Mouse (Mus musculus): ENCODE data around the gene Fars2.
A peak's percentile ranks its signal among the peaks of the same experiment; 100 is the strongest.

The Fars2 gene

DNA sequence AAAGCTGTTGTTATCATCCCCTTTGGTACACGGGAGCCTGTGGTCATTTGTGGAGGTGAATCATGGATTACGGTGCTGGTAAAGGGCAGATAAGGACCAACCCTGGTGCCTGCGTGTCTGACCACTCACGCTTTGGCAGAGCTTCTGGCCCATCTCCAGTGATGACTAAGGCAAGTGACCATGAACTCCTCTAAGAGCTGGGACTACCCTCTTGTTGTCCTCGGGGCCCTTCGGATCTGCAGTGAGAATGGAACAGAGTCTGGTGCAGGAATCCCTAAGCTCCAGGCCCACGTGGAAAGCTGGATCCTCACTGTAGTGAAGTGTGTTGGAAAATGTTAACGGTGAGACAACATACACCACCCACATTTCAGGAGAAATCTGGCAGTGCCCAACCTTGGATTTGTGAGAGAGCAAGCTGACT, 579.1 kb downstream of the Fars2 start:
- DNase-seq (ENCODE audit: low read depth) = no peak

DNA sequence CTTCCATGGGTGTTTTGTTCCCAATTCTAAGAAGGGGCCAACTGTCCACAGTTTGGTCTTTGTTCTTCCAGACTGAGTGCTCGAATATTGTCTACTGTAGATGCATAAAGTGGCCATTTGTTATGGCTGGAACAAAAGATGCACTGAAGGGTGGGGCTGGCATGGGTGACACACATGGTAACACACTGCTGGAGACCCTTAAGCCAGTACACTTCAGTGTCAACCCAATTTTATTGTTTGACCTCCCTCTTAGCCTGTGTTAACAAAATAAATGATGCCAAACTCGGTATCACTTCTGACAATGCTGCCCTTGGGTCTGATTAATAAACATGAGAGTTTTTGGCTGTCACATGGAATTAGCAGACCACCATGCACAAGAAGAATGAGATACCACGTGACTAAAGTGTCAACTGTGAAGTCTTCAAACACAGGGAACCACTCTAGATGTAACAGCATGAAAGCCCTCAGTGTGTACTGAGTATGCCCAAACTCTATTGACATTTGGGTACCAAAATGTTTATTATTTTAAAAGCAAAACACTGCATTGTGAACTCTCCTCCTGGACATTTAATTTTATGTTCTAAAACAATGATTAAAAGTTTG, 590.0 kb downstream of the Fars2 start:
- no peak for DNase-seq (ENCODE audit: low read depth)

GRCm38 (mm10) chr13:36714101-36714500, 596.9 kb downstream of the Fars2 start:
- DNase-seq (ENCODE audit: low read depth) = no peak

DNA sequence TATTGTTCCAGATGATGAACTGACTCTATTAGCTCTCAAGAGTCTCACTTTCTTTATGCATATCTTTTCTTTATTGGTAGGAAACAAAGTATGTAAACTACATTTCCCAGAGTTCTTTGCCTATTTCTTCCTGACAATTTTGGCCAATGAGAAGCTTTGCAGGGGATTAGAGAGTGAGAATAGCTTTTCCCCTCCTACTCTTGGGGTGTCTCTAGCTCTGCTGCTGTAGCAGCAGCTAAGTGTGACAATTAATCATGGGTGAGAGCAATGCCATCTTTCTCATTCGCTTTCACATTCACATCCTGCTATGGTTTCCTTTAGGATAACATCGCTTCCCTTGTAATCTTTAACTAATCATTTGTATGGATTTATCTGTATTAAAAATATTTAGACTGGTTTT, 599.5 kb downstream of the Fars2 start:
- no peak for DNase-seq (ENCODE audit: low read depth)

DNA sequence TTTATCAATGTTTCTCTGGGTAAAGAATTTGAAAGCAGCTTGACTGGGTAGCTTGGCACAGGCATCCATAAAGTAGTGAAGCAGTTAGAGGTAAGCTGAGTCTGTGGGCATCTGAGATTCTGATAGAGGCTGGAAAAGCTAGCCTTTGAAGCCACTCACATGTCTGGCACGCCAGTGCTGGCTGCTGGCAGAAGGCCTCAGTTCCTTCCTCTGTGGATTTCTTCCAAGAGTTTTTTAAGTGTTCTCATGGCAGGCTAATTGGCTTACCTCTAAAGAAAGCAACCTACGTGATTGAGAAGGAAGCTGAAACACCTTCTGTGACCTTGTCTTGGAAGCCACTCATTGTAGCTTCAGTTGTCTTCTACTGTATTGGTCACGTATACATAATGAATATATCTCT, 600.2 kb downstream of the Fars2 start:
- no peak for DNase-seq (ENCODE audit: low read depth)

GRCm38 (mm10) chr13:36720297-36721017, 603.2 kb downstream of the Fars2 start:
- DNase-seq (ENCODE audit: low read depth) = no peak

GRCm38 (mm10) chr13:36722309-36722708, 605.1 kb downstream of the Fars2 start:
- DNase-seq (ENCODE audit: low read depth) = no peak

- no peak for DNase-seq (ENCODE audit: low read depth)
These were observed 606.6 kb downstream of the Fars2 start for GRCm38 (mm10) chr13:36723726-36724300.

- DNase-seq (ENCODE audit: low read depth) = peak; percentile 14
These were observed 607.6 kb downstream of the Fars2 start for GRCm38 (mm10) chr13:36724533-36725470.

GRCm38 (mm10) chr13:36725881-36726280, 608.7 kb downstream of the Fars2 start:
- DNase-seq (ENCODE audit: low read depth) = no peak

DNA sequence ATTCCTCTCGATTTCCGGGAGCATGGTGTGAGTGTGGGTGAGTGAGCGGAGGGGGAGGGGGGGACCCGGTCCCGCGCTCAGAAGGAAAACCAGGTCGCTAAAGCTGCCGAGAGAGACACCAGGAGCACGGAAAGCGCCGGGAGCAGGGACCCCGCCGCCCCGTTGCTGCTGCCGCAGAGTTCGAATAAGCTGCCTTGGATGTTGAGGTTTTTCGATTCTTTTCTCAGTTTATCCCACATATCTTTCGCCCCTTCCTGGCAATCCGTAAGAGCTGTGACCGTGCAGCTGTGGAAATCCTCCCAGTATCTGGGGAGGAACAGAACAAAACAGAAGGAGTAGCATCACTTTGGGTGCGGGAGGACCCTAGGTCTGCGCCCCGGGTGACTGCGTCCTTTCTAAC, 609.3 kb downstream of the Fars2 start:
- peak; percentile 26 for DNase-seq (ENCODE audit: low read depth)

DNA sequence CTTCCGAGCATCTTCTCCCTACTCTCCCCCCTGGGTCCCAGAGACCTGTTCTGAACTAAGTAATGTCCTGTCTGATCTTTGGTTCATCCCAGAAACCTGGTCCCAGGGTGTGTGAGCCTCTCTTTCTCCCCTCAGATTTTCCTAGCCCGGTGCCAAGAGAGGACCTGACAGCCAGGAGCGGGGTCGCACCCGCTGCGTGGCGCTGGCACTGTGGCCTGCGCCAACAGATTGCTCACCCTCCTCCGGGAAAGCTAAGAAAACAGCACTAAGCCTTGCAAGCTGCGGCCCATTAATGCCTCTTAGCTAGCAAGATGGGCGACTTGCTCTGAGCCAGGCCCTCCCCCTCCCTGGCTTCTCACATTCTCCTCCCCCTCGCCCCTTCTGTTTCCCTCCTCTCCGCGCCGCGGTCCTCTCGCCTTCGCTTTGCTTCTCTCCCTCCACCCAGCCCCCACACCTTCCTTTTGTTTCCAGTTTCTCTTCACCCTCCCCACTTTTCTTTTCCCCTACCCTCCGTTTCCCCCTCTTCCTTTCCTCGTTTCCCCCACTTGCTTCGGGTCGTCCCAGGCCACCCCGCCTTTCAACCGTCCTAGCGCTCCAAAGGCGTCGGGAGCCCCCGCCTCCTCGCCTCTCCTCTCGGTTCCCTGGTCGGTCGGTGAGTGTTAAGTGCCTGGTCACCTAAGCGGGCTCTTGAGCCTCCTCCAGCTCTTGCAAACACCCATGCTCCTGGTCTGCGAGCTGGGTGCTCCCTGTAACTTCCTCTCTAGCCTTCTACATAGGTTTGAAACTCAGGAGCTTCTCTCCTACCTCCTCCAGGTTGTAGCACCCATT, 610.0 kb downstream of the Fars2 start:
- DNase-seq (ENCODE audit: low read depth) = peak; percentile 35

- DNase-seq (ENCODE audit: low read depth) = peak; percentile 20
These were observed 610.7 kb downstream of the Fars2 start for GRCm38 (mm10) chr13:36727779-36728470.

DNA sequence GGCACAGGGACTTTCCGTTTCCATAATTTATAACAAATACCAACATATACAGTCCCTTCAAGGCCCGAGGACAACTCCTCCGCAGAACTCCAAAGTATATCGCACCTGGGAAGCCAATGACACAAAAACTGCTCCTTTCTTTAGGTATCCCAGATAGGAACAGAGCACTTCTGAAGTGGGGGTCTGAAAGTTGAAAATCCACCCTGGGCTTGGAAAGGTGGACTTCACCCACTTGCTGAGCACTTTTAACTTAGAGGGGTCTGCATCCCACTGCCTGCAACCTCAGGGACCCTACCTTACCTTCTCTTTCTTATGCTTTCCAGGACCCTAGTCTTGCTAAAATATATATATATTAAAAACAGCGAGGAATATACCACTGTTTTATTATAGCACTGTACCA, 611.3 kb downstream of the Fars2 start:
- DNase-seq (ENCODE audit: low read depth) = no peak

DNA sequence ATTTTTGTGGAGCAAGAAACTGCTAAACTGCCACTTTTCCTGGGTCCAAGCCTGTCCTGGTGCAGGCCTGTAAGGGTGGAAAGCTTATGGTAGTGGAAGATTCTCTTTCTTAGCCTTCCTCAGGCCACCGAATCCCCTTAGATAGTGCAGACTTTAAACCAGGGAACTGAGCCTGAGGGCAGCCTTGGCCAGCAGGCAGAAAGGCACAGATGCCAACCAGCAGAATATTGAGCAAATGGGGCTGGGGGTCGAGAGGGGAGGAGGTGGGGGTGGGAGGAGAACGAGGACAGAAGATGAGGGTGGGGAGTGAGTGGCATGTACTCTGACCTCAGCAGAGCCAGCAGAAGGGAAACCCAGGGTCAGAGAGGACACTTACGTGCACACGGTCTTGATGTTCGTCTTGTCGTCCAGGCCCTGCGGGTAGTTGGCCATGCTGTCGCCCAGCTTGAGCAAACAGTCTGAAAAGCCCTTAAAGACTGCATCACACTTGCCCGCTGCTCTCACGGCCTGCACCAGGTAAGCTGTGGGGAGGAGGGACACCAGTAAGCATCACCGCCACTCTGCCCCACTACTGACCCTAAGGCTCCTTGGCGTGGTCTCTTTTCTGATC, 612.6 kb downstream of the Fars2 start:
- DNase-seq (ENCODE audit: low read depth) = no peak

DNA sequence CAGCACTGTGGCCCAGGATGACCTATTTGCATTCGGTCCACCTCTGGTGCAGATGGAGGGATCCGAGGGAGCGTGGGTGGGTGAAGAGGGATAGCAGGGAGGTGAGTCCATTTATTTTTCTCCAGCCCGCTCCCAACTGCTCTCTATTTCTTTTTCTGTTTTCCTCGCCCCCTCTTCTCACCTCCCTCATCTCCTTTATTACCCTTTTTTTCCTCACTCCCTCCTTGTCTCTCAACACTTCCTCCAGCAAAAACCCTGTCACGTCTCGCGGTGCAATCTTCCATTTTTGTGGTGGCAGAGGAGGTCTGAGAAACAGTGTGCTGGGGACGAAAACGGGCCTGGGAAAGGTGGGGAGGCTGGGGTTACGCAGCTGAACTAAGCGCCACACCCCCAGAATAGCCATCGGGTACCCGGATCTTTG, 613.1 kb downstream of the Fars2 start:
- DNase-seq (ENCODE audit: low read depth) = no peak

- peak; percentile 60 for DNase-seq (ENCODE audit: low read depth)
These were observed 614.1 kb downstream of the Fars2 start for GRCm38 (mm10) chr13:36731016-36731930.

DNA sequence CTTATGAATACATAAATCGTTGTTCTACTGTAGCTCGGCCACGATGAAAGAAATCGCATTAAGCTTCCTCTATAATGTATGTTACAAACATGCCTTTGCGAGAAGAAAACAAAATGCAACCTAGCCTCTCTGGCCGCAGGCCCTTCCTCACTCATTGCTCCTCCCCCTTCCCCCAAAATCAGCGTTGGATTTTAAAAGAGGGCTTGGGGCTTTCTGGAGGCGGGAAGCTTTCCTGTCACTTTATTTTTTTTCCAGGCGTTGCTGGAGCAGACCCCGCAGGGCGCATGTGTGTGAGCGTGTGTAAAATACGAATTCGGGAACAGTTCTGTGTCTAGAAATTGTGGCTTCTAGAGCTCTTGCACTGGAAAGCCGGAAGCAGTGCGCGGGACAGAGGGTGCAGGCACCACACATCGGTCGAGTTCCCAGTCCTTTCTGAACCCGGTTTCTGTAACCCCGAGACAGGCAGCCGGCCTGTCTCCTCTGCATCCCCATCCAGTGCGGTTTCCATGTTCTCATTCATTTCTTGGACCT, 614.8 kb downstream of the Fars2 start:
- no peak for DNase-seq (ENCODE audit: low read depth)

GRCm38 (mm10) chr13:36732891-36733490, 615.8 kb downstream of the Fars2 start:
- peak; percentile 6 for DNase-seq (ENCODE audit: low read depth)
